26 mouse cellular contexts compared by ENCODE assay signal in the genomic region with DNA sequence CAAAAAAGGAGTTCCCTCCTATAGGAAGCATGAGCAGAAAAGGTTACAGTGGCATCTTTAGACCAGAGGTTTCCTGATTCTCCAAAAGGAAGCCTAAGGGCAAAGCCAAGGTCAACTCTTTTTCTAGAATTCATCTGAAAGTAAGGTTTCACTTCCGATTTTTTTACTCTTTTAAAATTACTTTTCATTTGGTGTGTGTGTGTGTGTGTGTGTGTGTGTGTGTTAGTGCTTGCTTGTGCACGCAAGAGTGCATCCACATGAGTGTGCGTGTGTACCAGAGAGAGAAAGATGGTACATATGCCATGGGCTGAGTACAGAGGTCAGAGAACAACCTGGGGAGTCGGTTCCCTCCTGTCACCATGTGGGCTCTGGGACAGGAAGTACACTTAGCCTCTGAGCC. TPM values are rescaled to one million over a fixed set of nuclear protein-coding genes. Genes with fewer than 3 reads are reported as not detected.
"Had no signal": no experiment of that assay in that cellular context is flagged by ENCODE, and none has a peak within 500 bp of the region (broad histone marks: within the 10 kb centered on the region; RNA-seq: fewer than 3 reads in every experiment).

No protein-coding gene starts in this region.

RNA-seq across cellular contexts. Expression of gene Spata3, which starts 27.7 kb away (rescaled TPM):
- total RNA-seq: forebrain, postnatal 0 days; gastrocnemius, adult 18-20 months; gastrocnemius, adult 2 months; gastrocnemius, adult 8-10 months; gastrocnemius, postnatal 10 days; gastrocnemius, postnatal 14 days; gastrocnemius, postnatal 25 days; gastrocnemius, postnatal 36 days; gastrocnemius, postnatal 4 days; heart, adult 18-20 months; heart, adult 2 months; heart, adult 8-10 months had no signal
- polyA plus RNA-seq: embryonic facial prominence, embryonic 10.5 days; embryonic facial prominence, embryonic 11.5 days; embryonic facial prominence, embryonic 12.5 days; embryonic facial prominence, embryonic 13.5 days; embryonic facial prominence, embryonic 14.5 days; embryonic facial prominence, embryonic 15.5 days; erythroblast, embryonic 14.5 days; forebrain, embryonic 10.5 days; forebrain, embryonic 11.5 days; forebrain, embryonic 12.5 days; forebrain, embryonic 13.5 days; forebrain, embryonic 14.5 days; heart, embryonic 10.5 days; heart, embryonic 11.5 days had no signal

RNA-seq across cellular contexts. Expression of gene Gpr55, which starts 28.1 kb away (rescaled TPM):
- total RNA-seq: gastrocnemius, adult 18-20 months; gastrocnemius, adult 2 months; gastrocnemius, adult 8-10 months; gastrocnemius, postnatal 10 days; gastrocnemius, postnatal 14 days; gastrocnemius, postnatal 25 days; gastrocnemius, postnatal 36 days; gastrocnemius, postnatal 4 days; heart, adult 2 months had no signal
- polyA plus RNA-seq: embryonic facial prominence, embryonic 10.5 days; embryonic facial prominence, embryonic 11.5 days; embryonic facial prominence, embryonic 14.5 days; erythroblast, embryonic 14.5 days; forebrain, embryonic 10.5 days; forebrain, embryonic 11.5 days; forebrain, embryonic 12.5 days; forebrain, embryonic 13.5 days; forebrain, embryonic 14.5 days; heart, adult 2 months; heart, embryonic 10.5 days; heart, embryonic 11.5 days had no signal

RNA-seq across cellular contexts. Expression of gene 2810459M11Rik, which starts 56.8 kb away (rescaled TPM):
- total RNA-seq: gastrocnemius, adult 18-20 months; gastrocnemius, adult 8-10 months; gastrocnemius, postnatal 25 days; gastrocnemius, postnatal 36 days; heart, adult 18-20 months; heart, adult 2 months; heart, adult 8-10 months had no signal
